Mouse (Mus musculus): ENCODE measurements around the gene Acadl.

DNA sequence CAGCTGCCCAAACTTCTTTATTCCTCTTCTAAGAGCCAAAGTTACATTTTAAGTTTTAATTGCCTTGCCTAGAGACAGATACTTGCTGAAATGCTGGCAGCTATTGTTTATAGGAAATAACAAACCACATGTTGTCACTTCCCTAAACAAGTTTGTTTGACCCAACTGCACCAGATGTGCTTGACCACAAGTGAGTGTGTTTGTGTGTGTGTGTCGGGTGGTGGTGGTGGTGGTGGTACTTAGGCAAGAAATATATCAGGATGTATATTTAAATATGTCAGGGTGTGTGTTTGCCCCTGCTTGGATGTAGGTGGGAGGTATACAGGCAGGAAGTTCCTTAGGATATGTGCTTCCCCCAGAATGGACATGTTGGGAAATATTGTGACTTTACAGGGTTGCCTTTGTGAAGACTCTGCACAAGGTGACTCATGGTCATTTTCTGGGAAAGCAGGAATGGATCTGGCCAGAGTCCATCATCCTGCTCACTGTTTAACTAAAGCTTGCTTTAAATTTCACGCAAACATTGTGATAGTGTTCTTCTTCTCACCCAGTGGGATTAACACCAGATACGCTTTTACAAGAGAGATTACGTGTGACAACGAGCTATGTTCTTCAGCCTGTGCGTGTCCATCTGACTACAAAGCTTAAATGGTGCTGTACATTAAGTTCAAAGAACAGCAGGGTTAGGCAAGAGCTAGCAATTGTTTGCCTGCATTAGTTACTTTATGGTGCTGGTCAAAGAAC lies 32.2 kb upstream of the Acadl start:
- TF ChIP-seq CTCF (IDR thresholded peaks at IDR 0.05; ENCODE audit: insufficient read depth, low read length) (no peak), POLR2A (IDR thresholded peaks at IDR 0.05; ENCODE audit: borderline replicate concordance, extremely low read depth, low read depth, low read length) (no peak)

All from lung, adult 2 months (tissue).